Mouse (Mus musculus): ENCODE data around the gene Prkag3.

The Prkag3 gene

GRCm38 (mm10) chr1:74713099-74713858 is 35.7 kb downstream of the Prkag3 start, which contains the start of gene Cyp27a1:
Cyp27a1 (plus strand) TSS chr1:74713574.
- DNase-seq (ENCODE audit: low spot score in 2 of 2) = peak in 1 of 2 experiments; percentile 8

GRCm38 (mm10) chr1:74712461-74713098 is 36.4 kb downstream of the Prkag3 start:
- no peak for DNase-seq (ENCODE audit: low spot score in 2 of 2)

- no peak for DNase-seq (ENCODE audit: low spot score in 2 of 2)
These were observed 37.0 kb downstream of the Prkag3 start for GRCm38 (mm10) chr1:74712046-74712445.

- no peak for DNase-seq (ENCODE audit: low spot score in 2 of 2)
These were observed 39.5 kb downstream of the Prkag3 start for GRCm38 (mm10) chr1:74709566-74709965.

GRCm38 (mm10) chr1:74705016-74705415 is 44.0 kb downstream of the Prkag3 start:
- DNase-seq (ENCODE audit: low spot score in 2 of 2) = no peak

- DNase-seq (ENCODE audit: low spot score in 2 of 2) = no peak
These were observed 44.9 kb downstream of the Prkag3 start for GRCm38 (mm10) chr1:74704156-74704555.

- DNase-seq (ENCODE audit: low spot score in 2 of 2) = no peak
These were observed 46.9 kb downstream of the Prkag3 start for GRCm38 (mm10) chr1:74702142-74702553.

- no peak for DNase-seq (ENCODE audit: low spot score in 2 of 2)
These were observed 50.2 kb downstream of the Prkag3 start for GRCm38 (mm10) chr1:74698791-74699190.

GRCm38 (mm10) chr1:74698353-74698752 is 50.7 kb downstream of the Prkag3 start:
- no peak for DNase-seq (ENCODE audit: low spot score in 2 of 2)

- DNase-seq (ENCODE audit: low spot score in 2 of 2) = no peak
These were observed 51.6 kb downstream of the Prkag3 start for GRCm38 (mm10) chr1:74697416-74697815.

GRCm38 (mm10) chr1:74695836-74696235 is 53.2 kb downstream of the Prkag3 start:
- DNase-seq (ENCODE audit: low spot score in 2 of 2) = no peak

GRCm38 (mm10) chr1:74693891-74694583 is 55.0 kb downstream of the Prkag3 start:
- no peak for DNase-seq (ENCODE audit: low spot score in 2 of 2)
